Mouse (Mus musculus) olfactory bulb, adult 2 months (tissue): ENCODE results near the gene Ring1. TPM values are rescaled to one million over a fixed set of nuclear protein-coding genes. Genes with fewer than 3 reads are reported as not detected.

Experiments
- H3K27ac ChIP-seq: fragments of 200-500 bp; 2 replicates; pipeline ENCODE4 v1.5.1; 2012; ENCODE audit warnings: low read depth, low read length; ENCODE audit not compliant: insufficient read depth
- H3K4me1 ChIP-seq: fragments of 200-500 bp; 2 replicates; pipeline ENCODE4 v1.6.1; 2012; ENCODE audit warnings: low read length; ENCODE audit not compliant: control insufficient read depth, insufficient read depth
- H3K4me3 ChIP-seq: fragments of 200-500 bp; 2 replicates; pipeline ENCODE4 v1.5.1; 2012; ENCODE audit warnings: mild to moderate bottlenecking, low read depth, low read length, moderate library complexity; ENCODE audit not compliant: insufficient read depth
- CTCF ChIP-seq: fragments of 200-500 bp; IDR thresholded peaks from 2 replicates; pipeline ENCODE4 v1.5.1; 2012; ENCODE audit warnings: low read depth, mild to moderate bottlenecking, low read length, moderate library complexity; ENCODE audit not compliant: insufficient read depth
- POLR2A ChIP-seq: fragments of 200-500 bp; IDR thresholded peaks from 2 replicates; pipeline ENCODE4 v1.6.1; 2012; ENCODE audit warnings: mild to moderate bottlenecking, low read depth, low read length, moderate library complexity; ENCODE audit not compliant: insufficient read depth
- WGBS: fragments of 180-500 bp; shearing (Covaris S2); methylation state at CpG from one replicate; pipeline ENCODE4 v1.1.7; 2018; 5-methylcytosine and 5-hydroxymethylcytosine counted together
- polyA plus RNA-seq: library from polyadenylated mRNA; stranded (reverse); fragments of >200 nt; gene quantifications from 2 replicates; pipeline ENCODE4 v1.2.4, GENCODE M21; 2012; ENCODE audit warnings: low replicate concordance; ENCODE audit not compliant: missing spikeins, insufficient read depth, insufficient read length

Ring1 gene
- polyA plus RNA-seq, 1 experiment, result not detected

DNA sequence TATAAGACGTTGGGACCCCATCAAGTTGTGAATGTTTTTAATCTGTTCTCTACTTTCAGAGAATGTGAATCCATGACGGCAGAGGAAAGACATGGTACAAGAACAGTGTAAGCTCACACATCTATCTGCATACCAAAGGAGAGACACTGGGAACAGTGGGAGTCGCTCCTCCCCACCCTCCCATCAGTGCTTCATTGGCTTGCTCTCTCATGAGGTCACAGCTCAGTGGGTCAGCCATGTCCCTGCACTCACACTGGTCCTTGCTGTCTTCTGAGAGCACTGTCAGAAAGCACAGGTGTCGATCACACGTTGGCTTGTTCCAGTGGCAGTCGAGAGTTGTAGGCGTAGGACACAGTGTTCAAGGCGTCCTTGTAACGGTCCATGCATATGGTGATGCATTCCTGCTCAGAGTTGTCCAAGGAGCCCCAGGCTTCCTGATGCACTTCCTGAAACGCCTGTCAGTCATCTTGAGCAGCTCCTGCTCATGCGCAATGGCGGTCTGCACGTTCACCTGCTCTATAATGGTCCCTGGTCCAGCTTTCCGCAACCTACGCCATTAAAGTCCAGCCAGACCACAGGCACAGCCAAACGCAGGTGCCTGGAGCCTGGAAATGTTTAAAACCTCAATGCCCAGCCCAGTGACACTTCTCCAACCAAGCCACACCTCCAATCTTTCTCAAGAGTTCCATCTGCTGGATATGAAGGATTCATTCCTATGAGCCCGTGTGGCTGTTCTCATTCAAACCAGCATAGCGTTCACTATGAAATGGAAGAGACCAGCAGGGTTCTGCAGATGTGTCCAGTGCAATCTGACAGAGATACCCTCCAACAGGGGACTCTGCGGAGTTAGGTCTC lies 44.1 kb downstream of the Ring1 start:
- no peak for TF ChIP-seq CTCF
- no peak for TF ChIP-seq POLR2A
- 77% methylated on average over 19 of the region's 19 CpGs for WGBS

DNA sequence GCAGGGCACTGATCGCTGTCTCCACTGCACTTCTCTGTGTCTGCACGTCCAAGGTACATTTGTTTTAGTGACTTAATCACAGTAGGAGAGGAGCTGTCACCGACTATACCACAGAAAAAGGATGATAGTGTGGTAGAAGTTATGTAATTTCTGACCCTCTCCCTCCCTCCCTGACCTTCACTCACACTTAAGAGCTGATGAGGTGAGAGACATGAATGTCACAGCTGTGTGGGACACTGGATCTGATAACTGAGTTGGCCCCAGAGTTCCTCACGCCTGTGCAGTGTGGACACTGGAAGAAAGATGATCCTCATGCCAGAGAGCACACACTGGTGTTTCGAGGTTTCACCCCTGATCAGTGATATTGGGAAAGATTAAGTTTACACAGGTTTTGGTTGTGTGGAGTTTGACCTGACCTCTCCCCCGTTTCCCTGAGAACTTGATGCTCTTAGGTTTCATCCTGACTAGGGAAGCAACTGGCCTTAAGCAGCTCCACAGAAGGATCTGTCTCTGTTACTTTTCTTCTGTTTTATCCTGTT lies 44.9 kb downstream of the Ring1 start:
- H3K4me1 ChIP-seq, result peaks cover 23% of the 10 kb centered on the region
- 84% methylated on average over 6 of the region's 6 CpGs for WGBS
- H3K4me3 ChIP-seq, result no peak overlapping the region
- TF ChIP-seq POLR2A (no peak), CTCF (no peak)
- no peak overlapping the region for H3K27ac ChIP-seq

More for the DNA sequence above, 44.1 kb downstream of the Ring1 start:
- H3K4me3 ChIP-seq, result no peak overlapping the region
- H3K27ac ChIP-seq, result peak overlapping the region; percentile 82
- H3K4me1 ChIP-seq, result peaks cover 23% of the 10 kb centered on the region

DNA sequence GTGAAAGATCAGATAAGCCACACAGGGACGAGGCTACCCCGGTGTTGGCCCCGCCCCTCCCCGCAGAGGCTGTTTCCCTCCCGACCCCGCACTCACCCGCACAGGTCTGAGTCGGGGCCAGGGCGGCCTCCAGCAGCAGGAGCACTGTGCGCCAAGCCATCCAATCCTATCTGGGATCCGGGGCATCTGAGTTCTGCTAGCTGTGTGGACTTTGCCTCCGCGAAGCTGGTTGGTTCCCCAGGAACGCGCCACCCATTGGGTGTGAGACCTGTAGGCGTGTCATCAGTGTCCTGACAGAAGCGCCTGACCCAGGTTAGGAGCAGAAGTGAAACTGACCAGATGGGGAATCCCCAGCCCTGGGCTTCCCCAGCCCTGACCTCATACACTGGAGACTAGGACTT lies 45.8 kb downstream of the Ring1 start:
- 4% methylated on average over 17 of the region's 17 CpGs for WGBS
- Histone ChIP-seq H3K4me1 (peaks cover 23% of the 10 kb centered on the region), H3K27ac (no peak overlapping the region), H3K4me3 (peak overlapping the region; percentile 62)
- peak; percentile 39 for TF ChIP-seq POLR2A
- no peak for TF ChIP-seq CTCF

DNA sequence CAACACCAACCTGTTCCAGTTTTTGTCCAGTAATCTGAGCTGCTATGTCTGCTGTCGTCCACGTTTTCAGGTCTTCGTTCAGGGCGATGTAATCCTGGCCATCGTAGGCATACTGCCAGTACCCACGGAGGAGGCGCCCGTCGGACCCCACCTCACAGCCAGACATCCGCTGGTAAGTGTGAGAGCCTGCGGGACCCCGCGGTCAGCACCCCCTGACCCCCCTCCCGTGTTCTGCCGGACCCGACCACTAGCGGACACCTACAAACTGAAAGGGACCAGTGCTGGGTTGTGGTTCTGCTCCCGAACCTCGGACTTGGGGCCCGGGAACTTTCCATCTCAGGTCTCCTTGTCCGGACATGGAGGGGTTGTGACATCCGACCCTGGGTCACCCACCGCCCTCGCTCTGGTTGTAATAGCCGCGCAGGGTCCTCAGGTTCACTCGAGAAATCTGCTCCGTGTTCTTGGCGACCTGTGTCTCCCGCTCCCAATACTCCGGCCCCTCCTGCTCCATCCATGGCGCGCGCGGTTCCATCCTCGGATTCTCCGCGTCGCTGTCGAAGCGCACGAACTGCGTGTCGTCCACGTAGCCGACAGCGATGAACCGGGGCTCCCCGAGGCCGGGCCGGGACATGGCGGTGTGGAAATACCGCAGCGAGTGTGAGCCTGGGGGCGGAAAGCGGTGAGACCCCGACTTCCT lies 46.5 kb downstream of the Ring1 start:
- 2% methylated on average over 57 of the region's 57 CpGs for WGBS

DNA sequence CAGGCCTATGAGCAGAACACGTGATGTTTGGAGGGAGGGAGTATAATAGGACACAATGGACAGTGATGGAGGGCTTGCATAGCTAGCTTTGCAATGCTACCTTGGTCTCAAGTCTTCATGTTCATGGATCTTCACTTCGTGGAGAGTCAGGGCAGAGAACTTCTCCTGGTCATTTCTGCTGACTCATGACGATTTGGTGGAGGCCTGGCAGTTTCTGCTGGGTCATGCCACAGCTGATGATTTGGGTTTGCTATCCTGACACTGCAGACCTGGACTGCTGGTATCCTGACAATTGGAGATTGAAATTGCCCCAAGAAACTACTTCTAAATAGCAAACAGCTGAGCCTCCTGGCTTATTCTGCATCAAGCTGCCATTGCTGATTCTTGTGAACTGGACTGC lies 50.9 kb downstream of the Ring1 start:
- WGBS, result 65% methylated on average over 3 of the region's 3 CpGs
- TF ChIP-seq POLR2A (no peak), CTCF (no peak)
- no peak overlapping the region for H3K27ac ChIP-seq

More for the DNA sequence above, 46.5 kb downstream of the Ring1 start:
- H3K4me1 ChIP-seq, result peaks cover 23% of the 10 kb centered on the region
- peak overlapping the region; percentile 62 for H3K4me3 ChIP-seq
- TF ChIP-seq POLR2A (no peak), CTCF (no peak)
- no peak overlapping the region for H3K27ac ChIP-seq

DNA sequence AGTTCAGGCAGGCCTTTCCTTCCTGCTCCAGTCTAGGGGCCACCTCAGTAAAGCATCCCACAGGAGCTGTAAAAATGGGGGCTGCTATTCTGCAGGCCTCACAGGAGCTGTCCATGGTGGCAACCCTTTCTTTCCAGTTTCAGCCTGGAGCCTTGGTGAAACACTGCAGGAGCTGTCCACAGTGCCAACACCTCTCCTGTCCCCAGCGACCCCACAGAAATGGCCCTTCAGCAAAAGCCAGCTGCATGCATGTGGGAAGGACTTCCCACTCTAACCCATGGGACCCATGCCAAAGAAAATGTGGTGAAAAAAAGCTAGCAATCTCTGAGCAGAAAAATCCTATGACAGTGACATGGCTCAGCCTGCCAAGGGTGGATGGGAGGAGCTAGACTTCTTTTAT lies 51.8 kb downstream of the Ring1 start:
- H3K27ac ChIP-seq, result no peak overlapping the region
- no peak overlapping the region for H3K4me3 ChIP-seq
- H3K4me1 ChIP-seq, result peaks cover 2% of the 10 kb centered on the region
- no peak for TF ChIP-seq CTCF
- WGBS, result 16% methylated on average over 1 of the region's 1 CpGs

More for the DNA sequence above, 50.9 kb downstream of the Ring1 start:
- Histone ChIP-seq H3K4me3 (no peak overlapping the region), H3K4me1 (peaks cover 11% of the 10 kb centered on the region)

Other genes starting within 250 kb of the Ring1 start
- gene Angptl4, start 242.8 kb downstream of the Ring1 start, polyA plus RNA-seq, result not detected in 2 replicates
- not detected in 2 replicates for gene Kank3, start 214.2 kb downstream of the Ring1 start, polyA plus RNA-seq
- gene Rps28, start 200.1 kb downstream of the Ring1 start, polyA plus RNA-seq, result not detected in 2 replicates
- gene Ndufa7, start 200.1 kb downstream of the Ring1 start, polyA plus RNA-seq, result 751 TPM in 1 of 2 replicates, not detected in the other
- gene Cd320, start 181.6 kb downstream of the Ring1 start, polyA plus RNA-seq, result not detected in 2 replicates
- gene Gm7029, start 150.8 kb downstream of the Ring1 start, polyA plus RNA-seq, result not detected in 2 replicates
- gene Kifc1, start 134.0 kb downstream of the Ring1 start, polyA plus RNA-seq, result not detected in 2 replicates
- gene Platr17, start 119.5 kb downstream of the Ring1 start, polyA plus RNA-seq, result not detected in 2 replicates
- gene Daxx, start 115.3 kb downstream of the Ring1 start, polyA plus RNA-seq, result not detected in 2 replicates
- 118 TPM in 1 of 2 replicates, not detected in the other for gene Tapbp, start 108.8 kb downstream of the Ring1 start, polyA plus RNA-seq
- not detected in 2 replicates for gene Zbtb22, start 108.8 kb downstream of the Ring1 start, polyA plus RNA-seq
- gene Rgl2, start 95.1 kb downstream of the Ring1 start, polyA plus RNA-seq, result 671 TPM in 1 of 2 replicates, not detected in the other
- not detected in 2 replicates for gene Pfdn6, start 84.3 kb downstream of the Ring1 start, polyA plus RNA-seq
- not detected in 2 replicates for gene Wdr46, start 84.0 kb downstream of the Ring1 start, polyA plus RNA-seq
- gene B3galt4, start 73.2 kb downstream of the Ring1 start, polyA plus RNA-seq, result not detected in 2 replicates
- not detected in 2 replicates for gene Vps52, start 68.9 kb downstream of the Ring1 start, polyA plus RNA-seq
- gene Rps18, start 68.7 kb downstream of the Ring1 start, polyA plus RNA-seq, result 1,298 TPM in 1 of 2 replicates, not detected in the other
- not detected in 2 replicates for gene H2-K1, start 24.3 kb downstream of the Ring1 start, polyA plus RNA-seq
- gene H2-Ke6, start 3.4 kb upstream of the Ring1 start, polyA plus RNA-seq, result not detected in 2 replicates
- gene Slc39a7, start 7.0 kb upstream of the Ring1 start, polyA plus RNA-seq, result not detected in 2 replicates
- gene Rxrb, start 7.1 kb upstream of the Ring1 start, polyA plus RNA-seq, result not detected in 2 replicates
- gene Col11a2, start 14.8 kb upstream of the Ring1 start, polyA plus RNA-seq, result not detected in 2 replicates
- not detected in 2 replicates for gene H2-Oa, start 67.7 kb upstream of the Ring1 start, polyA plus RNA-seq
- gene H2-DMa, start 94.9 kb upstream of the Ring1 start, polyA plus RNA-seq, result not detected in 2 replicates
- gene Brd2, start 98.0 kb upstream of the Ring1 start, polyA plus RNA-seq, result 233 TPM in 1 of 2 replicates, not detected in the other
- not detected in 2 replicates for gene H2-DMb2, start 118.6 kb upstream of the Ring1 start, polyA plus RNA-seq
- gene H2-DMb1, start 128.4 kb upstream of the Ring1 start, polyA plus RNA-seq, result not detected in 2 replicates
- gene Tap1, start 162.9 kb upstream of the Ring1 start, polyA plus RNA-seq, result not detected in 2 replicates
- gene Psmb9, start 163.1 kb upstream of the Ring1 start, polyA plus RNA-seq, result 272 TPM in 1 of 2 replicates, not detected in the other
- not detected in 2 replicates for gene Psmb8, start 173.0 kb upstream of the Ring1 start, polyA plus RNA-seq
- 159 TPM in 1 of 2 replicates, not detected in the other for gene Tap2, start 178.8 kb upstream of the Ring1 start, polyA plus RNA-seq
- not detected in 2 replicates for gene H2-Ob, start 214.2 kb upstream of the Ring1 start, polyA plus RNA-seq
- gene H2-Ab1, start 233.0 kb upstream of the Ring1 start, polyA plus RNA-seq, result not detected in 2 replicates